Mouse (Mus musculus): ENCODE results near the gene Rap1gap.

Gene Rap1gap

DNA sequence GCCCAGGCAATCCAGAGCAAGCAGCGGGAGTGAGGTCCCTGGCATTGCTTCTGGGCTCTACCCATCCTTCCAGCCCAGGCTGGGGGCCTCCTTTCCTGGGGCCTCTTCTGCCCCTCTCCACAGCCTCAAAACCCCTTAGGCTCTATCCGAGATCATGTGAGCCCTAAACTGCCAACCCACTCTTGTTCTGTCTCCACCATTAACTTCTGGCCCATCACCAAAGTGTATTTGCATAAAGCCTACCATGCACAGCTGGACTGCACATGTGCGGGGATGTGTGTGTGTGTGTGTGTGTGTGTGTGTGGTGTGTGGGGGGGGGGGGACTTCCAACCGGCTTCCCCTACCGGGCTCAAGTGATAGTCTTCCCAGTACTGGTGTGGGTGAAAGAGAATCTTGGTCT is 109.5 kb downstream of the Rap1gap start:
- DNase-seq (ENCODE audit: low spot score), result no peak

- no peak for DNase-seq (ENCODE audit: low spot score)
Measured at GRCm38 (mm10) chr4:137774505-137774904, 110.0 kb downstream of the Rap1gap start.

- DNase-seq (ENCODE audit: low spot score), result no peak
Measured at GRCm38 (mm10) chr4:137777866-137778265, 113.3 kb downstream of the Rap1gap start.

GRCm38 (mm10) chr4:137778397-137779184 is 114.1 kb downstream of the Rap1gap start:
- DNase-seq (ENCODE audit: low spot score), result no peak

Measured in testis, postnatal 10 days (tissue).